Mouse (Mus musculus) heart, embryonic 11.5 days (tissue): Measurements from ENCODE around the gene Ddx10. TPM values are rescaled to one million over a fixed set of nuclear protein-coding genes. Genes with fewer than 3 reads are reported as not detected.
"Not testable (repeated sequence)": the region's sequence is repeated elsewhere in the genome, so short reads cannot be mapped to it uniquely, and the experiment has no call there.

ENCODE experiments used
- ATAC-seq: fragments of 200-750 bp; cut with Nextera tagmentation; replicated peaks from 2 replicates; pipeline ENCODE4 v1.8.0; 2017; ENCODE audit warnings: moderate library complexity; ENCODE audit not compliant: insufficient number of reproducible peaks, low FRiP score, low TSS enrichment
- H3K27ac ChIP-seq: fragments of 300-500 bp; sonication (generic); 2 replicates; pipeline ENCODE4 v1.5.1; 2014; ENCODE audit warnings: mild to moderate bottlenecking, low read depth, low read length
- H3K27me3 ChIP-seq: fragments of 300-500 bp; sonication (generic); 2 replicates; pipeline ENCODE4 v1.6.1; 2014; ENCODE audit warnings: mild to moderate bottlenecking, low read length, mixed read lengths; ENCODE audit not compliant: control insufficient read depth, insufficient read depth
- H3K36me3 ChIP-seq: fragments of 300-500 bp; sonication (generic); 2 replicates; pipeline ENCODE4 v1.6.1; 2014; ENCODE audit warnings: mild to moderate bottlenecking, low read length, moderate library complexity, mixed read lengths; ENCODE audit not compliant: control insufficient read depth, insufficient read depth
- H3K4me1 ChIP-seq: fragments of 300-500 bp; sonication (generic); 2 replicates; pipeline ENCODE4 v1.6.1; 2014; ENCODE audit warnings: low read length; ENCODE audit not compliant: control insufficient read depth, insufficient read depth
- H3K4me2 ChIP-seq: fragments of 300-500 bp; sonication (generic); 2 replicates; pipeline ENCODE4 v1.6.1; 2014; ENCODE audit warnings: mild to moderate bottlenecking, moderate library complexity
- H3K4me3 ChIP-seq: fragments of 300-500 bp; sonication (generic); 2 replicates; pipeline ENCODE4 v1.5.1; 2014; ENCODE audit warnings: low read depth, low read length
- H3K9ac ChIP-seq: fragments of 300-500 bp; sonication (generic); 2 replicates; pipeline ENCODE4 v1.6.1; 2014; ENCODE audit warnings: mild to moderate bottlenecking, low read depth, low read length, moderate library complexity
- H3K9me3 ChIP-seq: fragments of 300-500 bp; sonication (generic); replicated peaks from 2 replicates; pipeline ENCODE4 v1.6.1; 2016; ENCODE audit warnings: low read length; ENCODE audit not compliant: control insufficient read depth
- WGBS: fragments of 180-500 bp; shearing (Covaris S2); extraction: QIAGEN DNeasy Blood & Tissue Kit; methylation state at CpG from one replicate; pipeline ENCODE4 v1.1.7; 2014; ENCODE audit not compliant: insufficient replicate concordance; 5-methylcytosine and 5-hydroxymethylcytosine counted together
- polyA plus RNA-seq: library from polyadenylated mRNA; unstranded; fragments of >200 nt; fragmentation: Nextera tagmentation; extraction: Ambion mirVana; gene quantifications from 2 replicates; pipeline ENCODE4 v1.2.1, GENCODE M21; 2014

The Ddx10 gene
- polyA plus RNA-seq, 1 experiment from 2014 or later, result 19.5 TPM

- peak overlapping the region; percentile 97 for H3K4me2 ChIP-seq
- H3K9ac ChIP-seq, result peak overlapping the region; percentile 56
- H3K4me1 ChIP-seq, result peaks cover 4% of the 10 kb centered on the region
- H3K9me3 ChIP-seq, result no peaks in the 10 kb centered on the region
- no peak overlapping the region for H3K27ac ChIP-seq
- H3K4me3 ChIP-seq, result peak overlapping the region; percentile 57
- no peaks in the 10 kb centered on the region for H3K36me3 ChIP-seq
- WGBS, result under 1% methylated on average over 23 of the region's 23 CpGs
- peak; percentile 24; the same call in 1 of the 2 replicates for ATAC-seq
- no peaks in the 10 kb centered on the region for H3K27me3 ChIP-seq
These were observed 337 bp downstream of the Ddx10 start for GRCm38 (mm10) chr9:53247516-53247915.

- no peak overlapping the region for H3K4me2 ChIP-seq
- WGBS, result 82% methylated on average over 2 of the region's 2 CpGs
- H3K27ac ChIP-seq, result no peak overlapping the region
- H3K9ac ChIP-seq, result no peak overlapping the region
- no peaks in the 10 kb centered on the region for H3K9me3 ChIP-seq
- no peak overlapping the region for H3K4me3 ChIP-seq
- H3K27me3 ChIP-seq, result no peaks in the 10 kb centered on the region
- H3K36me3 ChIP-seq, result no peaks in the 10 kb centered on the region
- no peaks in the 10 kb centered on the region for H3K4me1 ChIP-seq
- no peak for ATAC-seq
These were observed 29.7 kb downstream of the Ddx10 start for GRCm38 (mm10) chr9:53218181-53218580.

- Histone ChIP-seq H3K9me3 (no peaks in the 10 kb centered on the region), H3K4me3 (no peak overlapping the region), H3K4me1 (no peaks in the 10 kb centered on the region), H3K4me2 (no peak overlapping the region), H3K36me3 (peaks cover 3% of the 10 kb centered on the region; the same call in 1 of the 2 replicates), H3K27ac (no peak overlapping the region), H3K9ac (no peak overlapping the region), H3K27me3 (no peaks in the 10 kb centered on the region)
- 85% methylated on average over 4 of the region's 4 CpGs for WGBS
- no peak for ATAC-seq
These were observed 39.6 kb downstream of the Ddx10 start for GRCm38 (mm10) chr9:53208283-53208682.

DNA sequence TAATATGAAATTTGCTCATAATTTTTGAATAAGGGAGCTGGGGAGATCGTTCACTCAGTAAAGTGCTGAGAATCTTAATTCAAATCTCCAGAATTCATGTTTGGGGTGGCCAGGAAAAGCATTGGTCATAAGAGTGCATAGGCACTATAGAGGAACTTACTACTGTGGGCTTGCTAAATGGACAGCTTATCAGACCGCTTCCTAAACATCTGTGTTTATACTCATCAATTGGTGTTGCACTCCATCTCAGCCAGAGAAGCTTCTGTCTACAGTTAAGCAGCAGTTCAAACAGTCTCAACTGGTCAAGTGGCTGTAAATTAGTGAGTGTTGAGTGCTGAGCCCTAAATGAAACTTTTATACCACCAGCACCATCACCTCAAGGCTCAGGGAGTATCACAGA is 73.3 kb downstream of the Ddx10 start:
- WGBS, result 76% methylated on average over 2 of the region's 2 CpGs
- Histone ChIP-seq H3K36me3 (no peaks in the 10 kb centered on the region), H3K4me2 (no peak overlapping the region), H3K27me3 (no peaks in the 10 kb centered on the region), H3K9me3 (no peaks in the 10 kb centered on the region), H3K9ac (no peak overlapping the region), H3K4me1 (peaks cover 4% of the 10 kb centered on the region; the same call in 1 of the 2 replicates), H3K4me3 (no peak overlapping the region), H3K27ac (no peak overlapping the region)
- ATAC-seq, result no peak

DNA sequence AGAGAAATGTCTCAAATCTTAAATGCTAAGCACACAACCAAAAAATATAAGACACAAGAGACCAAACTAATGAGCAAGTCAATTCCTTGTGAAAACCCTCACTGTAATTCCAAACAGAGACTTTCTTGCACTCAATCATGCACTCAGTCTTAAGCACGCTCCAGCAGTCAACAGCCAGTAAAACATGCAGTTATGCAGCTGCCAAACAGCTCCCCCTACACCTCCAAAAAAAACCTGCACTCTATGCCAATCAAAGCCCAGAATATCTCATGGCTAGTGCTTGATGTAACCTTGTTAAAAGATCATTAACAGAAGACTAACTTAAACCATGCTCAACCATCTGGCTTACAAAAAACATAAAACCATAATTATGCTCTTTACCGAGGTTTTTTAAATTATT is 74.6 kb downstream of the Ddx10 start:
- Histone ChIP-seq H3K36me3 (no peaks in the 10 kb centered on the region), H3K27me3 (no peaks in the 10 kb centered on the region), H3K4me3 (no peak overlapping the region), H3K4me2 (no peak overlapping the region), H3K4me1 (peaks cover 4% of the 10 kb centered on the region; the same call in 1 of the 2 replicates), H3K9me3 (no peaks in the 10 kb centered on the region), H3K9ac (no peak overlapping the region), H3K27ac (no peak overlapping the region)
- ATAC-seq, result no peak
- WGBS, result 60% methylated on average over 2 of the region's 2 CpGs

GRCm38 (mm10) chr9:53144266-53144665 is 103.6 kb downstream of the Ddx10 start:
- no peak for ATAC-seq
- H3K4me1 ChIP-seq, result no peaks in the 10 kb centered on the region
- no peak overlapping the region for H3K27ac ChIP-seq
- no peak overlapping the region for H3K9ac ChIP-seq
- no peak overlapping the region for H3K4me2 ChIP-seq
- no peaks in the 10 kb centered on the region for H3K9me3 ChIP-seq
- no peak overlapping the region for H3K4me3 ChIP-seq
- WGBS, result 28% methylated on average over 4 of the region's 4 CpGs
- no peaks in the 10 kb centered on the region for H3K27me3 ChIP-seq
- no peaks in the 10 kb centered on the region for H3K36me3 ChIP-seq

- no peaks in the 10 kb centered on the region for H3K27me3 ChIP-seq
- no peak for ATAC-seq
- H3K36me3 ChIP-seq, result no peaks in the 10 kb centered on the region
- no peak overlapping the region for H3K27ac ChIP-seq
- no peak overlapping the region for H3K4me3 ChIP-seq
- no peaks in the 10 kb centered on the region for H3K4me1 ChIP-seq
- no peaks in the 10 kb centered on the region for H3K9me3 ChIP-seq
- 81% methylated on average over 2 of the region's 2 CpGs for WGBS
- no peak overlapping the region for H3K9ac ChIP-seq
- H3K4me2 ChIP-seq, result no peak overlapping the region
These were observed 104.3 kb downstream of the Ddx10 start for GRCm38 (mm10) chr9:53143508-53143907.

DNA sequence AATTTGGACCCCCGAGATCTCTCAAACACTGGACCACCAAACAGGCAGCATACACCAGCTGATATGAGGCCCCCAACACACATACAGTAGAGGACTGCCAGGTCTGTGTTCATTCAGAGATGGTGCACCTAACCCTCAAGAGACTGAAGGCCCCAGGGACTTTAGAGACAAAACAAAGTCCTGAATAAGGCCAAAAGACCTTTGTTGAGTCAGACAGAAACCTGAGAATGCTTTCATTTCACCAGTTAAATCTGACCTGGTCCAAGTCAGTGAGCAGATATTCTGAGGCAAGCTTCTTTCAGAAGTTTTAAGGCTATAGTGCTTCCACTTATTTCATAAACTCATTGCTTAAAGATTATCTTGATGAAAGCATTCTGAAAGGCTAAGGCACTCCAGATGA is 105.4 kb downstream of the Ddx10 start:
- H3K9me3 ChIP-seq, H3K36me3 ChIP-seq, H3K9ac ChIP-seq, H3K4me1 ChIP-seq, ATAC-seq, H3K27me3 ChIP-seq, H3K27ac ChIP-seq, H3K4me2 ChIP-seq, H3K4me3 ChIP-seq: not testable (repeated sequence)
- 95% methylated on average over 1 of the region's 1 CpGs for WGBS

DNA sequence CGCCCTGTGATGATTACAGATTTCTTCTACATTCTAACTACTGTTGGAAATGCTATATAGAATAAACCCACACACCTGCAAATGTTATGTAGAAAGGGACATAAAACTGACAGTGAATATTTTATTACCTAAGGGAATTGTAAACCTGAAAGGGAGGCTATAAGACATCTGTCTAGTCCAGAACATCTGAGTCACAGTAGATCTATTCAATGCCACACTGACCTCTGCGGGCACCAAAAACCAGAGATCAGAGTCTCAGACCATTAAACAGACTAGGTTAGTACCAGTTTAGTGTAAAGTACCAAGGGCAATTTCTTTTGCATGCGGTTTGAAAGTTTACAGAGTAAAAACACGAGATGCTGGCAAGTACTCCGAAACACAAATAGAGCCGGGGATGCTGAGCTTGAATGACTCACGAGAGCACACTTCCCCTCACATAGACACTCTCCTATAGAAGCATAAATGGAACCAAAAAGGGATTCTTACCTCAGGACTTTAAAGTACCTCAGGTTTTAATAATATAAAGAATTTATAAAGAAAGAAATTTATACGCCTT is 107.2 kb downstream of the Ddx10 start:
- Histone ChIP-seq H3K27ac (no peak overlapping the region), H3K36me3 (no peaks in the 10 kb centered on the region), H3K4me3 (no peak overlapping the region), H3K9me3 (no peaks in the 10 kb centered on the region), H3K4me1 (no peaks in the 10 kb centered on the region), H3K4me2 (no peak overlapping the region), H3K9ac (no peak overlapping the region), H3K27me3 (no peaks in the 10 kb centered on the region)
- no peak for ATAC-seq
- WGBS, result 84% methylated on average over 8 of the region's 8 CpGs
